Mouse (Mus musculus) lung, adult 2 months (tissue): ENCODE measurements around the gene Krtap27-1.

Experiments
- CTCF ChIP-seq: fragments of 200-500 bp; IDR thresholded peaks from 2 replicates; pipeline ENCODE4 v1.5.1; 2011; ENCODE audit warnings: mild to moderate bottlenecking, low read length, control low read depth; ENCODE audit not compliant: insufficient read depth
- POLR2A ChIP-seq: fragments of 200-500 bp; IDR thresholded peaks from 2 replicates; pipeline ENCODE4 v1.6.1; 2011; ENCODE audit warnings: low read depth, mild to moderate bottlenecking, control low read depth, low read length, borderline replicate concordance; ENCODE audit errors: extremely low read depth

DNA sequence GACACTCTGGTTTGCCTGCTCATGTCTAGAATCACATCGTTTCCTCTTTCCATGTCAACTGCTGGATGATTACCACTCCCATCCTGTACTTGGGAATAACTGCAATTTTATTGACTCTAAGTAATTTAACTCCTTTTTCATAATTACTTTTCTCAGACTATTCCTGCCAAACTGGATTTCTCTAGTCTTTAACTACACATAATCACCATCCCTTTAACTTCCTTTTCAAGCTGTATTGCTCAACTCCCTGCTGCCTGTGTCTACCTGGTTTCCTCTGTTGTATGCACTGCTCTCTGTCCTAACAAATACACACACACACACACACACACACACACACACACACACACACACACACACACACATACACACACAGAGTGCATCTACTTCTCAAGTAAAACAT is 20.4 kb downstream of the Krtap27-1 start:
- no peak for TF ChIP-seq POLR2A
- no peak for TF ChIP-seq CTCF
